20 mouse cellular contexts compared by ENCODE assay signal in genomic region chr10:21805606-21806005, GRCm38 (mm10).
A peak's percentile ranks its signal among the peaks of the same experiment; 100 is the strongest.
DNase-seq lines count a peak whose midpoint lies in the region; ATAC-seq lines count a peak whose summit lies in the region.
"Had no signal": no experiment of that assay in that cellular context is flagged by ENCODE, and none has a peak within 500 bp of the region (broad histone marks: within the 10 kb centered on the region; RNA-seq: fewer than 3 reads in every experiment).

No protein-coding gene starts in this region.

- intact Hi-C loops in left cerebral cortex, postnatal 36 days (cut with DNase I) = no loop called here

- DNase-seq in frontal cortex, postnatal 14 days (ENCODE audit: low spot score in 2 of 2) = no peak
- DNase-seq in ZHBTc4 (ENCODE audit: low read depth, low spot score) = peak; percentile 46
- DNase-seq in thymus, postnatal 10 days (ENCODE audit: low spot score in 2 of 2) = peak; percentile 19 to 24
- DNase-seq in natural killer cell, adult 2 months (ENCODE audit: low spot score in 2 of 2) = no peak
- no peak for DNase-seq in left cerebral cortex, postnatal 36 days (ENCODE audit: low spot score in 2 of 2)
- DNase-seq: adrenal gland, adult 2 months; cerebellum, adult 8-10 months; cerebellum, postnatal 36 days; heart, adult 2 months; heart, postnatal 14 days; kidney, adult 18-20 months; kidney, postnatal 25 days; retina, postnatal 1 day; spleen, adult 18-20 months had no signal

- peak; percentile 74 for ATAC-seq in frontal cortex, adult (ENCODE audit: low TSS enrichment)
- ATAC-seq in erythroblast, adult 5-6 weeks (replicated peaks; ENCODE audit: low FRiP score, poor library complexity, severe bottlenecking) = no peak
- ATAC-seq: activated CD4-positive, CD25-positive, alpha-beta regulatory T cell, adult 4 months; forebrain, embryonic 15.5 days; inflammation-experienced regulatory T-cells, adult 6 months; Patski had no signal

Comparison
In these comparisons a context has a peak if more than half of its experiments do, and no peak if none do; other contexts are left out.
1. DNase-seq: peak in ZHBTc4 (single experiment) and thymus, postnatal 10 days (2 of 2); none in frontal cortex, postnatal 14 days (0 of 2), natural killer cell, adult 2 months (0 of 2) and left cerebral cortex, postnatal 36 days (0 of 2).